Mouse (Mus musculus): ENCODE data around the gene Olfr655.

GRCm38 (mm10) chr7:104577014-104577413 is 24.6 kb downstream of the Olfr655 start, which contains the start of gene Olfr653:
- TF ChIP-seq CTCF (IDR thresholded peaks at IDR 0.05; ENCODE audit: control insufficient read depth, insufficient read depth, insufficient read length) (no peak), MAX (IDR thresholded peaks at IDR 0.05) (no peak), USF1 (IDR thresholded peaks at IDR 0.05; ENCODE audit: low read depth) (no peak), MYOG (IDR thresholded peaks at IDR 0.05; ENCODE audit: control insufficient read depth, extremely low read depth, insufficient read length) (no peak), MYOD1 (IDR thresholded peaks at IDR 0.05; ENCODE audit: control insufficient read depth, insufficient read length, low read depth) (no peak), CEBPB (IDR thresholded peaks at IDR 0.05; ENCODE audit: low read depth) (no peak)
